Mouse (Mus musculus) sigmoid colon, adult 10 weeks (tissue): ENCODE results near the gene Gigyf1. TPM values are rescaled to one million over a fixed set of nuclear protein-coding genes. Genes with fewer than 3 reads are reported as not detected.

Experiments used
- polyA plus RNA-seq: library from polyadenylated mRNA; stranded (reverse); fragments of 350-450 nt; fragmentation: Illumina TruSeq; extraction: RNeasy Lipid Tissue Mini Kit (QIAGEN cat#74804); gene quantifications from one replicate; pipeline ENCODE4 v1.2.3, GENCODE M21; 2014; ENCODE audit warnings: low read depth, low replicate concordance

Gene Gigyf1
- polyA plus RNA-seq: 2.5 TPM

GRCm38 (mm10) chr5:137518436-137518835 is at the start of gene Gigyf1:
Gene Gigyf1 (plus strand): TSS chr5:137518548.

GRCm38 (mm10) chr5:137476964-137477363 is 41.4 kb upstream of the Gigyf1 start, which contains the start of gene Zan:
Gene Zan (minus strand): TSS chr5:137477064.

GRCm38 (mm10) chr5:137501709-137502666 is 16.4 kb upstream of the Gigyf1 start, which contains the start of gene Pop7:
Gene Pop7 (minus strand): TSS chr5:137502518.

GRCm38 (mm10) chr5:137533117-137533827 is 14.9 kb downstream of the Gigyf1 start, which contains the start of the genes Epo and Gnb2:
Gene Epo (minus strand): TSS chr5:137533242.
Gene Gnb2 (minus strand): TSS chr5:137533510.

GRCm38 (mm10) chr5:137553411-137553837 is 35.1 kb downstream of the Gigyf1 start, which contains the start of gene Actl6b:
Gene Actl6b (plus strand): TSS chr5:137553517.

GRCm38 (mm10) chr5:137569665-137570064 is 51.3 kb downstream of the Gigyf1 start, which contains the start of gene Tfr2:
Gene Tfr2 (plus strand): TSS chr5:137569840.

Other genes with a start within 250 kb of the Gigyf1 start
- 1.5 TPM for gene Ache, start 231.0 kb upstream of the Gigyf1 start, polyA plus RNA-seq
- 5.0 TPM for gene Ufsp1, start 223.9 kb upstream of the Gigyf1 start, polyA plus RNA-seq
- 30.8 TPM for gene Srrt, start 210.9 kb upstream of the Gigyf1 start, polyA plus RNA-seq
- not detected for gene Trip6, start 204.1 kb upstream of the Gigyf1 start, polyA plus RNA-seq
- gene Slc12a9, start 185.0 kb upstream of the Gigyf1 start, polyA plus RNA-seq: 2.0 TPM
- 8.0 TPM for gene Ephb4, start 168.4 kb upstream of the Gigyf1 start, polyA plus RNA-seq
- 10.9 TPM for gene Zan, start 41.5 kb upstream of the Gigyf1 start, polyA plus RNA-seq
- gene Pop7, start 16.0 kb upstream of the Gigyf1 start, polyA plus RNA-seq: not detected
- not detected for gene Epo, start 14.7 kb downstream of the Gigyf1 start, polyA plus RNA-seq
- gene Gnb2, start 15.0 kb downstream of the Gigyf1 start, polyA plus RNA-seq: 2.5 TPM
- gene Actl6b, start 35.0 kb downstream of the Gigyf1 start, polyA plus RNA-seq: not detected
- not detected for gene Tfr2, start 51.3 kb downstream of the Gigyf1 start, polyA plus RNA-seq
- gene Mospd3, start 82.5 kb downstream of the Gigyf1 start, polyA plus RNA-seq: not detected
- 5.8 TPM for gene Pcolce, start 95.2 kb downstream of the Gigyf1 start, polyA plus RNA-seq
- gene Fbxo24, start 110.5 kb downstream of the Gigyf1 start, polyA plus RNA-seq: not detected
- gene Lrch4, start 110.6 kb downstream of the Gigyf1 start, polyA plus RNA-seq: 0.85 TPM
- not detected for gene Gm20605, start 110.6 kb downstream of the Gigyf1 start, polyA plus RNA-seq
- 1.6 TPM for gene Sap25, start 122.8 kb downstream of the Gigyf1 start, polyA plus RNA-seq
- gene Irs3, start 127.2 kb downstream of the Gigyf1 start, polyA plus RNA-seq: not detected
- 11.5 TPM for gene Agfg2, start 166.2 kb downstream of the Gigyf1 start, polyA plus RNA-seq
- gene Nyap1, start 223.1 kb downstream of the Gigyf1 start, polyA plus RNA-seq: 0.47 TPM
- gene Tsc22d4, start 227.2 kb downstream of the Gigyf1 start, polyA plus RNA-seq: 6.2 TPM